Mouse (Mus musculus) MN1 (cell line): Measurements from ENCODE around the gene Mesp1.

Experiments used
- DNase-seq: peaks from one replicate; pipeline ENCODE4 v3.0.0-alpha.2; 2016; ENCODE audit warnings: low spot score

Mesp1 gene

DNA sequence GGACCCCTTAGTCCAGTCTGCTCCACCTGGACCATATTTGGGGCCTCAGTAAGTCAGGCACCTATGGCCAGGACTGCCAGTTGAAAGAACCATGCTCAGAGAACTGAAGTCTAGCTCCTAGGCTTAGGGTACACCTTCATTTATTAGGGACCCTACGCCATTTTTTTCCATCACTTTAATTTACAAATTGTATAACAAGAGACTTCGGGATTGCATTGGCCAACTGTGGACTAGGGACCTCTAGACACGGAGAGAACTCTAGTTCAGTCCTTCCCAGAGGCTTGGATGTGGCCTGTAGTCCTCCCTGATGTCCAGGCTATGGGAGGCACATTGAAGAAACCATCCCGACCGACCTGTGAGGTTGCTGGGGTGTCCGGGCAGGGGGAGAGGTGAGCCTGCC is at the start of gene Mesp1:
Gene Mesp1, minus strand, starts transcription at position 101 of the 400 bp plus-strand sequence.
- DNase-seq = no peak

GRCm38 (mm10) chr7:79842163-79842562 is 48.6 kb upstream of the Mesp1 start:
- DNase-seq = no peak

- no peak for DNase-seq
Measured at GRCm38 (mm10) chr7:79837247-79837646, 43.7 kb upstream of the Mesp1 start.

- DNase-seq = no peak
Measured at GRCm38 (mm10) chr7:79835196-79835595, 41.6 kb upstream of the Mesp1 start.

DNA sequence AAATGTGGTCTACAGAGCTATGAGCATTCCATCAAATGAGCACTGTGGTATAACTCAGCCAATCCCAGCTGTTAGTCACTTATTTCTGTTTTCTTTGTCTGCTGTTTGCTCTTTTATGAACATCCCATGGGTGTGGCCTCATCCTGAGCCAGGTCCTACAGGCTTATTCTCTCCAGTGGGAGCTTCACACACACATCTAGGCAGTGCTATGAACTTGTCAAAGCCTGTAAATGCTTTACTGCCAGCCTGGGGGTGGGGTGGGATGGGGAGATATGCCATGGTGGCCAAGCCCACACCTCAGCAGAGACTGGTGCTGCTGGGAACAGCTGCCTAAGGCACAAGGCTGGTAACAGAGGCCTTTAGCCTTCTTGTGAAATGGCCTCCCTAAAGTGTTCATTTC is 39.4 kb upstream of the Mesp1 start:
- DNase-seq = no peak

GRCm38 (mm10) chr7:79831585-79831984 is 38.0 kb upstream of the Mesp1 start:
- DNase-seq = no peak

DNA sequence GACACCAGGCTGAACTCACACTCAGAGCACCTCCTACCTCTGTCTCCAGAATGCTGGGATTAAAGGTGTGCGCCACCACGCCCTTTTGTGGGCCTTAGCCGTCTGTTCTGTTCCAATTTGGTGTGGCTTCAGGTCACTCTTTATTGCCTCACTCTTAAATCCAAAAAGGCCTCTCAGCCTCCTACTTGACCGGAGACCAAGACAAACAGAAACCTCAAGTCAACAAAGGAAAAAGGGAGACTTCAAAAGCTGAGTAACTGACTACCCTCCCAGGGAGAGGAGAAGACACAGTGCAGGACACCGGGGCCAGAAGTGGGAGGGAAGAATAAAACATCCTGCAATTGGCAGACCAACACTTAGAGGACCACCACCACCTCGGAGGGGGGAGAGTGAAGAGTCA is 37.6 kb upstream of the Mesp1 start:
- no peak for DNase-seq

- DNase-seq = no peak
Measured at GRCm38 (mm10) chr7:79828341-79828740, 34.8 kb upstream of the Mesp1 start.

GRCm38 (mm10) chr7:79822092-79822695 is 28.6 kb upstream of the Mesp1 start:
- no peak for DNase-seq

GRCm38 (mm10) chr7:79819996-79820395 is 26.4 kb upstream of the Mesp1 start:
- no peak for DNase-seq

- no peak for DNase-seq
Measured at GRCm38 (mm10) chr7:79819515-79819914, 25.9 kb upstream of the Mesp1 start.

DNA sequence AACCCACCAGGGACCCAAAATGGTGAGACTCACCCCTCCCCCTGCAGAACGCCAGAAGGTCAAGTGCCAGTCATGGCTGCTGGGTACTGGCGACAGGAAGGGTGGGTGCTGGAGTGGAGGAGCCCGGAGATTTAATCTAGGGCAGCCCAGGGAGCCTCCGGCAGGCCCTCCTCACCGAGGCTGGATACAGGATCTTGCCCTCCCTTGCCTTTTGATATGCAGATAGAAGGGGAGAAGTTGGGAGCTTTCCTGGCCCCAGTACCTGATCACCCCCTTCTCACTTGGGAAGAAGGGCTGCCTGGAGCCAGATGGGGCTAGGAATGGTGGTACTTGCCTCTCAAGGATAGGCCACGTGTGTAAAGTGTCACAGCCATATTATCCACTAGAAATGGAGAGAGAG is 24.7 kb upstream of the Mesp1 start:
- no peak for DNase-seq

DNA sequence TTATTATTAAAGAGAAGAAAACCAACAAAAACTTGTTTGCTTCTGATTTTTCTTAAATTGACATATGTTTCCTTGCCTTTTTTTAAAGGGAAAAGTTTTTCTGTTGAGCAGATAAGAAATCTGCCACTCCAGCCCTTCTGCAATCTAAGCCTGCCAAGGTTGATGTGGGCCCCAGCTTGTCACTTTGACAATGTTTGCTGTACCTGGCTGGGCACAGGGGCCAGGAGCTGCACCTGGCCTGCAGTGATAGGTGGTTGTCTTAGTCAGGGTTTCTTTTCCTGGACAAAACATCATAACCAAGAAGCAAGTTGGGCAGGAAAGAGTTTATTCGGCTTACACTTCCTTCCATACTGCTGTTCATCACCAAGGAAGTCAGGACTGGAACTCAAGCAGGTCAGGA is 19.8 kb upstream of the Mesp1 start:
- DNase-seq = no peak

- DNase-seq = no peak
Measured at GRCm38 (mm10) chr7:79810611-79811506, 17.3 kb upstream of the Mesp1 start, which contains the start of gene Mesp2. Mesp2 (plus strand) TSS chr7:79810727.

DNA sequence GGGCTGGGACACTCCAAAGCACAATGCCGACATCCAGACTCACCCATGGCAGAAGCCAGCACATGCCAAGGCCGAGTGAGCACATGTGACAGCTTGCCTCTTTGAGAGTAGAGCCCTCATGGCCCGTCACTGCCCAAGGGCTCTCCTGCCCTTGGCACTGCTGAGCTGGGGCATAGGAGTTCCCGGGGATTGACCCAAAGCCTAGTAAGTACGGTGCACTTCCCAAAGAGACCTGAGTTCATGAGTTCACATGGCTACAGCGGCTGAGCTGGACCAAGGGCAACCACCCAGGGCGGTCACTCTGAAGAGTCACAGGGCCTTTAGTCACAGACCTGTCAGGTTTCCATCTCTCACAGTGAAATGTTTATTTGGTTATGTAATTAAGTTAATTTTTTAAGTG is 15.0 kb upstream of the Mesp1 start:
- no peak for DNase-seq

- DNase-seq = peak; percentile 39
Measured at GRCm38 (mm10) chr7:79803887-79804286, 10.3 kb upstream of the Mesp1 start.

GRCm38 (mm10) chr7:79802037-79802436 is 8.4 kb upstream of the Mesp1 start:
- no peak for DNase-seq

GRCm38 (mm10) chr7:79801391-79801790 is 7.8 kb upstream of the Mesp1 start:
- DNase-seq = no peak

DNA sequence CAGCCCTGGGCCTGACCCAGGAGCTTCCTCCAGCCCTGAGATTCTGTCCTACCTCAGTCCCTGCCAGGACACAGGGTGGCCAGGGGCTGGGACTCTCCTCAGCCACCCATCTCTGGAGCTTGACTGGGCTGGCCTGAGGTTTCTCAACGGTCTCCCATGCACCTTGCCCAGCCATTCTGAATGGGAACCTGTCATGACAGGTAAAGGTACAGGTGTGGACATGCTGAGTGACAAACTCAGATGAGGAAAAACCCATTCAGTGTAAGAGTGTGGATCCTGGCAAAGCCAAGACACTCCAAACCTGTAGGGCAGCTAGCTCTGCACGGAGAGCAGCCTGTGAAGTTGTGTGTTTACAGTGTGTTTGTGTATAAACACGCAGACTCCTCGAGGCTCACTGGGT is 6.7 kb upstream of the Mesp1 start:
- DNase-seq = no peak

- no peak for DNase-seq
Measured at GRCm38 (mm10) chr7:79799506-79799905, 5.9 kb upstream of the Mesp1 start.

DNA sequence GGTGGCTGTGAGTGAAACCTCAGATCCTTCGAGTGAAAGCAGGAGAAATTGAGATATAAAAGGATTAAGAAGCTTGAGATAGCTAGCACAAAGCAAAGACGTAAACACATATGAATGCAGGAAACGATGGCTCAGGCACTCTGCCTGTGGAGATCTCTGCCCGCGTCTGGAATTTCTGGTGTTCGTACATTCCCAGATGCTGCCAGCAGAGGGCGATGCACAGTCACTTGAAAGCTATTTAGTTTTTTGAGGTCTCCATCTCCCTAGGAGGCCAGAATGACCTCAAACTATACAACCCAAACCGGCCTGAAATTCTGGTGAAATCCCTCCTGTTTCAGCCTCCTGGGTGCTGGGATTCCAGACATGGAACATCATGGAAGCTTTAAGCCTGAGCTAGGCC is 5.5 kb upstream of the Mesp1 start:
- peak; percentile 84 for DNase-seq

DNA sequence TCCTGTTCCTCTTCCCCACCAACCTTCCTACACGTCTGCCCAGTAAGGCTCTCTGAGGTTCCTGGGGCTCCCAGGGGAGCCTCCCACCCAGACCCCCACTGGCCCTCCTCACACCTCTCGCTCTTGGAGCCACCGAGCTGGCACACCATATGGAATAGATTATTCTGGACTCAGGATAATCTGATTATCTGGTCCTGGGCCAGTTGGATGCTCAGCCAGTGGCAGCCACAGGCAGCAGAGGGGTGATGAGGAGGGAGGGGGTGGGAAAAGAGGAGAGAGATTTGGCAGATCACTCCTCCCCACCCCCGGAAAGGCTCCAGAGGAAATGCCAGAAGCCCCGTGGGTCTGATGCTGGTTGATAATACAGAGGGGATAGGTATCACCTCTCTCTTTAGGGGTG is 5.0 kb upstream of the Mesp1 start:
- DNase-seq = peak; percentile 47

DNA sequence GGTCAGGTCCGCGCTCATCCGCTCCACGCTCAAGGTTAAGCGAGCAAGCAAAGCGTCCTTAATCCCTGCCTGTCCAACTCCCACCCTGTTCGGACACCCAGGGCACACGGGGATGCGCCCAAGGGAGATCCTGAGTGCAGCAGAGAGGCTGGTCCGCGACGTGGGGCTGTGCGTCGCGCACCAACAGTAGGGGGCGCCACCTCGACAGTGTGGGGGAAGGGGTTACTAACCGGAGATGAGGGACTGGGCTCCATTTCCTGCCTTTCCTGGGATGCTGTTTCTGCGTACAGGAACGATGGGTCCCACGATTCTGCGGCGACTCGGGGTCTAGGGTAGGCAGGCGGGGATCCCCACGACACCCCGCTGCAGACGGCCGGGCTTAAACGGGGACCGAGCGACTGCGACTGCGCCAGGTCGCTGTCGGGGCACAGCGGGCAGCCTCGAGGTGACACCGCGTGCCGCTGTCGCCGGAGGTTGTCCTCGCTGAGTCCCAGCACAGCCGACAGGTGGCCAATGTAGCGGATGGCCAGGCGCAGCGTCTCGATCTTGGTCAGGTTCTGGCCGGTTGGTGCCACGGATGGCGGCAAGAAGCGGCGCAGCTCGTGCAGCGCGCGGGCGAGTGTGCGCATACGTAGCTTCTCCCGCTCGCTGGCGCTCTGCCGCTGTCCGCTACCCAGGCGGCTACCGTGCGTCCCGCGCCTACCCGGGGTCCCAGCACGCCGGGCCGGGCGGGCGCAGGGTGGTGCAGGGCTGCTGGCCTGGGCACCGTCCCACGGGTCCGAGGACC is 760 bp downstream of the Mesp1 start:
- no peak for DNase-seq
